Mouse (Mus musculus) CH12F3 (cell line): ENCODE measurements around the gene AI661453.
"Not testable (repeated sequence)": the region's sequence is repeated elsewhere in the genome, so short reads cannot be mapped to it uniquely, and the experiment has no call there.

Experiments used
- in situ Hi-C: fragments of 300-500 bp; cut with MboI; formaldehyde crosslinking; loops from 2 replicates; pipeline ENCODE4 v1.14.3; 2020; ENCODE audit warnings: low sequenced_read_pairs

Gene AI661453

GRCm38 (mm10) chr17:47494132-47494531, 57.7 kb downstream of the AI661453 start:
- in situ Hi-C loops: loop anchor here (25.0 kb wide), 1 partner anchor 107 kb away; the partner anchor contains the start of gene Guca1b

- in situ Hi-C loops: no loop called here
Observed at GRCm38 (mm10) chr17:47501531-47501930, 65.1 kb downstream of the AI661453 start.

- in situ Hi-C loops: no loop called here
Observed at GRCm38 (mm10) chr17:47501946-47502706, 65.7 kb downstream of the AI661453 start, which contains the start of gene Taf8. Gene Taf8, minus strand, starts transcription at chr17:47502292.

DNA sequence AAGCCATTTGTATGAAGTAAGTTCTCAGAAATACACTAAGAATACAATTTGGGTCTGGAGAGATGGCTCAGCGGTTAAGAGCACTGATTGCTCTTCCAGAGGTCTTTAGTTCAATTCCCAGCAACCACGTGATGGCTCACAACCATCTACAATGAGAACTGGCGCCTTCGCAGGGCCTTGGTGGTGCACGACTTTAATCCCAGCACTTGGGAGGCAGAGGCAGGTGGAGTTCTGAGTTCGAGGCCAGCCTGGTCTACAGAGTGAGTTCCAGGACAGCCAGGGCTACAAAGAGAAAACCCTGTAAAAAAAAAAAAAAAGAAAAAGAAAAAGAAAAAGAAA, 66.3 kb downstream of the AI661453 start:
- in situ Hi-C loops: not testable (repeated sequence)

- in situ Hi-C loops: no loop called here
Observed at GRCm38 (mm10) chr17:47503689-47504088, 67.3 kb downstream of the AI661453 start.

DNA sequence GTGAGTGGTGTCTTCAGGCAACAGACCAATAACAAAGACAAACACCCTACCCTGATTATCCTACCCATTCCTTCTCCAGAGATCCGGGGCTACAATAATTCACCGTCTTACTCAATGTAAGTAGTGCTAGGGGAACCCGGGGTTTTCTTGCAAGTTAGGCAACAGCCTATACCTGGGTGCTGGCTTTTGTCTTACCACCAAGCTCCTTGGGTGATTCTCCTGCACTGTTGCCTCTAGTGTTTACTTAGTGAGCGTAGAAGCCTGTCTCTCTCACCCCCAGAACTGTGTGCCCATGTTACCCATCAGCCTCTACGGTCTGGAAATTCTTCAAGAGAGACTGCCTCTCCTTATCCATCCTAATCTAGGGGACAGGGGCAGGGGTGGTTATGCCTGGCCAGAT, 67.8 kb downstream of the AI661453 start:
- in situ Hi-C loops: no loop called here

- in situ Hi-C loops: no loop called here
Observed at GRCm38 (mm10) chr17:47504941-47505346, 68.5 kb downstream of the AI661453 start, which contains the start of gene Ccnd3. Gene Ccnd3, plus strand, starts transcription at chr17:47505051.

DNA sequence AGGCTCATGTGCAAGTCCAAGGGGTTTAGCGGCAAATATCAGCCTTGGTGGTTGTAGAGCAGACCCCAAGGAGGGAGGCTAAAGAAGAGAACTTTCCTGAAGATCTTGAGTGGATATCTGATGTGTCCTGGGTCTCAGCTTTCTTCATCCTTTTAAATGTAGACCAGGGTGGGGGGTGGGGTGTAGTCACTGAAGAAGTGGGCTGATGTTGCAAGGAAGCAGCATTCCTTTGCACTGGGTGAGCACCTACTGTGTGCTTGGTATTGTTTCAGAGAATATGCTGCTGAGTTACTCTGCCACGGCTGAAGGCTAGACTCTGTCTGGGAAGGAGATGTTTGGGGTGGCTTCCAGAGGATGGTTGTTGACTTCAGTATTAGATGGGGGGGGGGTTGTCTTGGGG, 69.2 kb downstream of the AI661453 start:
- in situ Hi-C loops: no loop called here

- in situ Hi-C loops: no loop called here
Observed at GRCm38 (mm10) chr17:47506042-47506441, 69.6 kb downstream of the AI661453 start.

- in situ Hi-C loops: no loop called here
Observed at GRCm38 (mm10) chr17:47506697-47507096, 70.3 kb downstream of the AI661453 start.

DNA sequence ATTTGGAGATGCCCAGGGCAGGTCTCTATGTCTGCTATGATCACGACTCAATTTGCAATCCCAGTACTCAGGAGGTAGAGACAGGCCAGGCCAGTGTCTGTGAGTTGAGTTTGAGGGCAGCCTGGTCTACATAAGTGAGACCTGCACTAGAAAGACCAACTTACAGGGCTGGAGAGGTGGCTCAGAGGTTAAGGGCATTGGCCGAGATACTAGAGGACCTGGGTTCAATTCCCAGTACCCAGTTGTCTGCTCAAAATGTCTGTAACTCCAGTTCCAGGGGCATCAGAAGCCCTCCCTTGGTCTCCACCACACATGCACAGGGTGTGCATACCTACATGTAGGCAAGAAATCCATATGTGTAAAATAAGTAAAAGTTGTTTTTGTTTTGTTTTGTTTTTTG, 71.1 kb downstream of the AI661453 start:
- in situ Hi-C loops: no loop called here

- in situ Hi-C loops: no loop called here
Observed at GRCm38 (mm10) chr17:47508012-47508608, 71.7 kb downstream of the AI661453 start.

GRCm38 (mm10) chr17:47509031-47509705, 72.8 kb downstream of the AI661453 start:
- in situ Hi-C loops: no loop called here

DNA sequence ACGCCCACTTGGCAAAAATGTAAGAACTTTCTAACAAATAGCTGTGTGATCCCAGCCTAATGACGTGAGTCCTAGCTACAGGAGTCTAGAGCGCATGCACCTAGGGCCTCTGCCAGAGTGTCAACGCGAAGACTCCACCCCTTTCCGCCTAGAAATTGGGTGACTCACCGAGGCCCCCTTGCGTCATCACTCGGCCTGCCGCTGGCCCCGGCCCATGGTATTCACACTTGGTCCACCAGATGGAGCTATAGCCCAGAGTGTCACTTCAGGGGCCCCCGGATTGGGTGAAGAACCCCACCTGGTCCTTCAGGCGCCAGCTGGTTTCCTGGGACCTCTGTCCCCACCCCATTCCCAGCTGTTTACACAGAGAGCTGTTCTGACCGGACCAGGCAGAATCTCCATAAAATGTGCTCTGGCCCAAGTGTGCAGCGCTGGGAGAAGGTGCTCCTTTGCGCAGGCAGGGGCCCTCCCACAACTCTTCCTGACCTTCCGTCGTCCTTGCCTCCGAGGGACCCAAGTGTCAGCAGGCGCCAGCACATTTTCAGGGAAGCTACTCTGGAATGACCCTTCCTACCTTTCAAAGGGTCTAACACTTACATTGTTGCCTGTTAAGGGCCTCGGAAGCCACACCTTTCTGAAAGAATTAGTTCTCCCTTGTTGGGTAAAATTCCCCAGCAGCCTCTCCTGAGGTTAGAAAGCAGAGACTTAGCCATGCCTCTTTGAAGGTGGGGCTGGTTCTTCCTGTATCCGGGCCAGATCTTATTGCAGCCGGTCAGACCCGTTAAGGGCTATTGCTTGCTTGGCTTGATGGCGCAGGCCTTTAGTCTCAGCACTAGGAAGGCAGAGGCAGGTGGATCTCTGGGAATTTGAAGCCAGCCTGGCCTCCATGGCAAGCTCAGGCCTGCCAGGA, 75.0 kb downstream of the AI661453 start:
- in situ Hi-C loops: loop anchor here (5.0 kb wide), 1 partner anchor 91 kb away; no protein-coding TSS in a partner anchor

DNA sequence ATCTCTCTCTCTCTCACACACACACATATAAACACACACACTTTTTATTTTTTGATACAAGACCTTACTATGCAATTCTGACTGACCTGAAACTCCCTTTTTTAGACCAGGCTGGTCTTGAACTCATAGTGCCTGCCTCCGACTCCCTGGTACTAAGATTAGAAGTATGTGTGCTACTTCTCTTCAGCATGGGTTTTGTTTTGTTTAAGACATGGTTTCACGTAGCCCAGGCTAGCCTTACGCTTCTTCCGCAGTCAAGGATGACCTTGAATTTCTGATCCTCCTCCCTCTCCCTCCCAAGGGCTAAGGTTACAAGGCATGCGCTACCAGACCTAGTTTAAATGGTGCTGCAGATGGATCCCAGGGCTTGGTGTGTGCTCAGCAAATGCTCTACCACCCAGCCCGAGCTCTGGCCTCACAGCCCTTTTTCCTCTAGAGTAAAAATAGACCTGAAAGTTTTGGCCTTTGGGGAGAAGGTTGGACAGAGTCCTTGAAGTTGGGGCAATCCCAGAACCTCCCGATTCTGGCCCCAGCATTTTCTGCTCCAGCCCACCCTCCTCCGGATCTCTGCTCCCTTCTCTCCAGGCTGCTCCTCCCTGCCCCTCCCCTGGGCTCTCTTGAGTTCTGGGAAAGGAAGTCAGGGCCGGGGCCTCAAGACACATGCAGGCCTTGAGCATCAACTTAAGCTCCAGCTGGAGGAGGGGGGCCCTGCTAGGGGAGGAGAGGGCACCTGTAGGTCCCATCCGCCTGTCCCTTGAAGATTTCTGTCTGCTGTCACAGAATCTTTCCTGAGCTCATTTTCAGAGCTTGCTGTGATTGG, 76.8 kb downstream of the AI661453 start:
- in situ Hi-C loops: loop anchor here (5.0 kb wide), 1 partner anchor 89 kb away; no protein-coding TSS in a partner anchor

GRCm38 (mm10) chr17:47515180-47515844, 78.9 kb downstream of the AI661453 start:
- in situ Hi-C loops: no loop called here

DNA sequence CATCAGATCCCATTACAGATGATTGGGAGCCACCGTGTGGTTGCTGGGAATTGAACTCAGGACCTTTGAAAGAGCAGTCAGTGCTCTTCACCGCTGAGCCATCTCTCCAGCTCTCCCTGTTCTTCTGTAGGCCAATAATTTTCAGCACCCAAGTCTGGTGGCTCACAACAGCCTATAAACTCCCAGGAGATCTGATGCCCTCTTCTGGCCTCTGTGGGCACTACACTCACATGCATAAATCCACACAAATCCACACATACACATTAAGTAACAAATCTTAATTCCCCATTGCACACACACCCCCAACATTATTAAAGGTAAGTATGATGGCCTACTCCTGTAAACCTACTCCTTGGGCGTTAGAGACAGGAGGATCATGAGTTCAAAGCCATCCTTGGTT, 79.8 kb downstream of the AI661453 start:
- in situ Hi-C loops: no loop called here

GRCm38 (mm10) chr17:47518205-47518604, 81.8 kb downstream of the AI661453 start:
- in situ Hi-C loops: no loop called here
